Mouse (Mus musculus) bone marrow, adult 2 months (tissue): ENCODE measurements around the gene Megf11. TPM values are rescaled to one million over a fixed set of nuclear protein-coding genes. Genes with fewer than 3 reads are reported as not detected.

Experiments
- H3K27ac ChIP-seq: fragments of 200-500 bp; 2 replicates; pipeline ENCODE4 v1.5.1; 2012; ENCODE audit warnings: low read depth, mild to moderate bottlenecking, control low read depth, inconsistent platforms, low read length; ENCODE audit not compliant: control insufficient read depth, poor library complexity, insufficient read depth
- H3K4me1 ChIP-seq: fragments of 200-500 bp; 2 replicates; pipeline ENCODE4 v1.6.1; 2011; ENCODE audit warnings: low read length; ENCODE audit not compliant: control insufficient read depth, insufficient read depth
- H3K4me3 ChIP-seq: fragments of 200-500 bp; replicated peaks from 2 replicates; pipeline ENCODE3; 2011; ENCODE audit warnings: mild to moderate bottlenecking, low read depth, low read length, control low read depth; ENCODE audit not compliant: control insufficient read depth
- CTCF ChIP-seq: fragments of 200-500 bp; IDR thresholded peaks from 2 replicates; pipeline ENCODE4 v1.5.1; 2011; ENCODE audit warnings: low read length, control low read depth; ENCODE audit not compliant: control insufficient read depth, insufficient read depth
- POLR2A ChIP-seq: fragments of 200-500 bp; IDR thresholded peaks from 2 replicates; pipeline ENCODE4 v1.6.1; 2011; ENCODE audit warnings: low read depth, mild to moderate bottlenecking, control low read depth, low read length, borderline replicate concordance; ENCODE audit not compliant: control insufficient read depth
- WGBS: fragments of 180-500 bp; shearing (Covaris S2); methylation state at CpG from one replicate; pipeline ENCODE4 v1.1.7; 2018; 5-methylcytosine and 5-hydroxymethylcytosine counted together
- polyA plus RNA-seq: library from polyadenylated mRNA; stranded (reverse); fragments of >200 nt; gene quantifications from 2 replicates; pipeline ENCODE4 v1.2.4, GENCODE M21; 2011; ENCODE audit warnings: low replicate concordance; ENCODE audit not compliant: missing spikeins, insufficient read depth, insufficient read length

Megf11 gene
- polyA plus RNA-seq, 1 experiment, result not detected

DNA sequence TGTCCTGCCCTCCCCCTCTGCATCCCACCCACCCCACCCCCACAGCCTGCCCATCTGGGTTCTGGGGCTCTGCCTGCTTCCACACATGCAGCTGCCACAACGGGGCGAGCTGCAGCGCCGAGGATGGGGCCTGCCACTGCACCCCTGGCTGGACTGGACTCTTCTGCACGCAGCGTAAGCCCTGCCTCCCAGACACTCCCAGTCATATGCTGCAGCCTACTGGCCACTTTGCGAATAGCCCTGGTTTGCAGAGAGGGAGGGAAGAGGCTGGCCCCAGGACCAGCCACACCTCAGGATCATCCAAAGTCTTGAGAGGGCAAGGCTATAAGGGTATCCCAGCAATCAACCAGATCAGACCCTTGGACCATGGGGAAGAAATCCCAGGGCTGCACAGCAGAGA is 305.8 kb downstream of the Megf11 start:
- TF ChIP-seq POLR2A (no peak), CTCF (peak; percentile 64)
- no peak overlapping the region for H3K27ac ChIP-seq
- no peak overlapping the region for H3K4me3 ChIP-seq
- H3K4me1 ChIP-seq, result no peaks in the 10 kb centered on the region
- WGBS, result 16% methylated on average over 7 of the region's 7 CpGs

DNA sequence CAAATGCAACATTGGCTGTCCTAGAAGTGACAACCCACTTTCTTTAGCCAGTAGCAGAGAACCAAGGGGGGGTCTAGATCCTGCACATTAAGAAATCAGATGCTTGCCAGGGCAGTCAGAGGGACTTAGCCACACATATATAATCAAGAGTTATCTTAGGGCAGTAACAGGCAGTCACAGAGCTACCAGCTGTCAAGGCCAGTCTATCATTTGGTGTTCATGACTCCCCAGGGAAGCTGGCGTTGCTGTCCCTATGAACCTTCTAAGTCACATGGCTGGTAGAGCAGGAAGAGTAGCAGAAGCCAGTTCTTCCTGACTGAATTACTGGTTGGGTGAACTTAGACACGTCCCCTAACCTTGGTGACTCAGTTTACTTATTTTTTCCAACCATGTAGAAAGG is 307.7 kb downstream of the Megf11 start:
- Histone ChIP-seq H3K27ac (no peak overlapping the region), H3K4me3 (no peak overlapping the region), H3K4me1 (no peaks in the 10 kb centered on the region)
- no peak for TF ChIP-seq CTCF
- TF ChIP-seq POLR2A, result no peak
- 67% methylated on average over 2 of the region's 2 CpGs for WGBS

DNA sequence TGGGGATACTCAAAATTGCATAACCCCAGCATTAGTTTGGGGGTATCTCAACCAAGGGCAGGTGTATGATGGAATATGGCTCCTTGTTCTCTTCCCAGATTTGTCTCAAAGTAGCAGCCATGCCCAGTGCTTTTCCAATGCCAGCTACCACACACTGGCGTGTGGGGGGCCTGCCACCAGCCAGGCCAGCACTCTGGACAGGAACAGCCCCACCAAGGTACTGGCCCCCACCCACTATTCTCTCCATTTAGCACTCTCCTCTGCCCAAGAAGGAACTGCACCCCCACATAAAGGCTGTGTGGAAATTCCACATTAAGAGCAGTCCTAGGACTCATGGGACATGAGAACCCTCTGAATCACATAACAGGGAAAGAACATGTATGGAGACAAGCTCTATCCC is 309.8 kb downstream of the Megf11 start:
- WGBS, result 68% methylated on average over 1 of the region's 1 CpGs
- Histone ChIP-seq H3K4me1 (no peaks in the 10 kb centered on the region), H3K27ac (no peak overlapping the region), H3K4me3 (no peak overlapping the region)
- no peak for TF ChIP-seq CTCF

DNA sequence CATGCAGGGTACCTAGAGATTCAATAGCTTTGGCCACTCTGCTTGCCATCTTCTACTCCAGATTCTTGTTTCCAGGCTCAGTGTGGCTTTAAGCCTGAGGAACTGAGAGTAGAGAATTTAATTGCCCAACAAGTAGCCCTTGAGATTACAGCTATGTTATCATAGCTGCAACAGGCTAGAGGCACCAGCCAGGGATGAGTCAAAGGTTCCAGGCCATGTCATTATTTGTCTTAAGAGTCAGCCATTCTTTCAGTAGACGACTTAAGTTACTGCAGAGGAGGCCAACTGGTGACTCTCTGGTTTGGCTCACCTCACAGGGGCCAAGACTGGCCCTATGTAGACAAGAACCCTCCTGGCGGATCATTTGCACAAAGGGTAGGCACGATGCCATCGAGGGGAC is 311.0 kb downstream of the Megf11 start:
- WGBS, result 78% methylated on average over 4 of the region's 4 CpGs
- no peak overlapping the region for H3K27ac ChIP-seq

DNA sequence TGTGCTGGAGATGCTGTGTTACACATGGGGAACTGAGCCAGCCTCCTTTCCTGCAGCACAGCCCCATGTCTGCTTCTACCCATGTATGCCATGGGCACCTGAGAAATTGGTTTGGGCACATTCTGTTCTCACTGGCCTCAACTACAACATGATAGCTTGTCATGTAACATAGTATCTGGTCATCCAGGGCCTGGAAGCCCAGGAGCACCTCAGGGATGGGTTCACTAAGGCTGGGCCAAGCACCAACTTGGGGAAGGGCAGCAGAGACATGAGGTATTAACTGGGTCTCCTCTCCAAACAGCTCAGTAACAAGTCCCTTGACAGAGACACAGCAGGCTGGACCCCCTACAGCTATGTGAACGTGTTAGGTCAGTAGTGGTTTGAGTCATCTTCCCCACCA is 311.6 kb downstream of the Megf11 start:
- Histone ChIP-seq H3K4me1 (no peaks in the 10 kb centered on the region), H3K27ac (no peak overlapping the region), H3K4me3 (no peak overlapping the region)
- TF ChIP-seq POLR2A, result no peak
- no peak for TF ChIP-seq CTCF
- WGBS, result 76% methylated on average over 1 of the region's 1 CpGs

More for the DNA sequence above, 311.0 kb downstream of the Megf11 start:
- H3K4me1 ChIP-seq, result no peaks in the 10 kb centered on the region
- TF ChIP-seq POLR2A (no peak), CTCF (no peak)
- no peak overlapping the region for H3K4me3 ChIP-seq

DNA sequence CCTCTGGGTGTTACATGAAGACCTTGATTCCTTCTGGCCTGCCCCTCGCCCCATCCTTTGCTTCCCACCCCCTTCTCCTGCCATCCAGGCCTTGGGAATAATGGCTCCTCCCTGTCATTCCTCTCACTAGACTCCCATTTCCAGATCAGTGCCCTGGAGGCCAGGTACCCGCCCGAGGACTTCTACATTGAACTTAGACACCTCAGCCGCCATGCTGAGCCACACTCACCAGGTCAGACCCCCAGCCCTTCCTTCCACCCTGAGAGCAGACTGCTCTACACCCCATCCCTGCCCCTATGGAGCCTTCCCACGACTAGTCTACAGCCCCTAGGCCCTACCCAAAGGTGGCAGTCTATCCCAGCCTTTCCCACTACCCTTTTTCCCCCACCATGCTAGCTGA is 312.3 kb downstream of the Megf11 start:
- H3K27ac ChIP-seq, result no peak overlapping the region
- 87% methylated on average over 5 of the region's 5 CpGs for WGBS
- TF ChIP-seq CTCF, result no peak
- TF ChIP-seq POLR2A, result no peak
- H3K4me1 ChIP-seq, result no peaks in the 10 kb centered on the region; the same call in 1 of the 2 replicates
- no peak overlapping the region for H3K4me3 ChIP-seq

DNA sequence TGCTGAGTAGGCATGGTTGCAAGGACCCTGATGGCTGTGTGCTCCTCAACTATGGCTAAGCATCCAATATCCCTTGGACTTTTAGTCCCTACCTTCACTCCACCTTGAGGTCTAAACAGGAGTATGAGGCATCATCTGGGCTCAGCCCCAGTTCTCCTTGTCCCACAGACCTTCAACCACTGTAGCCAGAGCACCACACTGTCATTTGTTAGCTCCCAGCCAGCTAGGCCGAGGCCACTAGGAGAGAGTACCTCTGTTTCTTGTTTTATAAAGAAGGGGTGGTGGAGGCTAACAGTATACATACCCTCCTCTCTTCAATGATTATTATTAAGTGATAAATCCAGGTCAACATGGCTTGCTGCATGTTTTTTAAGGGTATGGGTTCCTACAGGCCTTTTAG is 313.2 kb downstream of the Megf11 start:
- Histone ChIP-seq H3K4me1 (no peaks in the 10 kb centered on the region; the same call in 1 of the 2 replicates), H3K27ac (no peak overlapping the region), H3K4me3 (no peak overlapping the region)
- no peak for TF ChIP-seq CTCF
- 91% methylated on average over 1 of the region's 1 CpGs for WGBS

DNA sequence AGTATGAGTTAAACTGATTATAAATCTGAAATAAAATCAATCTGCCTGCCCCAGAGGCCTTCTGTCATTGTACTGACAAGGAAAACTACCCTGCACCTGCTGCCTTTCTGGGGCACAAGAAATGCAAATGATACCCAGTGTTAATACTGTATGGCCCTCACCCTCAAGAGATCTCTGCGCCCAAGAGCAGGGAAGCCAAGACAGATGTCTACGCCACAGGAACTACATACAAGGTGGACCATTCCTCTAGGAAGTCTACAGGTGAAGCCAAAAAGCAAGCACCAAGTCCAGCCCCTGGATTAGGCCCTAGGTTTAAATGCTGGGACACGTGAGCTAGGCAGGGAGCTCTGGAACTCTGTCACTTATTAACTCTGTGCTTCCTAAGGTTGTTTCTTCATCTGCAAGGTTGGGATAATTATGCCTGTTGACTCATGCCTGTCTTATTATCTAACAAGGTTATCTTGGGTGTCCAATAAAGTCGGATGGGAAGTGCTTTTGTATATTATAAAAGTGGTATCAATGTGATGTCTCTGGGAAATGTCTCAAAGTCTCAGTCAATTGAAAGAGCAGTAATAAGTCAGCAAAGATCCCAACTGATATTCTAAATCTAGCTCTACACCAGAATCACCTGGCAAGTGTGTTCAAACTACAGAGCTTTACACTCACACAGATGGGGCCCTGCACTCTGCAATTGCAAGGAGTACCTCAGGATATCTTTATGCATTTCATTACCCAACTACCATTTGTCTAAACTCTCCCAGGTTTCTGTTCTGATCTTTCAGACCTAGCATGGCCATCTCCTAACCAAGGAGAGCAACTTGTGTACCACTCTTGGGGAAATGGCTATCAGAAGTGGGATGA is 315.3 kb downstream of the Megf11 start:
- 84% methylated on average over 4 of the region's 4 CpGs for WGBS
- TF ChIP-seq CTCF (no peak), POLR2A (no peak)
- Histone ChIP-seq H3K27ac (no peak overlapping the region), H3K4me3 (no peak overlapping the region), H3K4me1 (no peaks in the 10 kb centered on the region; the same call in 1 of the 2 replicates)

DNA sequence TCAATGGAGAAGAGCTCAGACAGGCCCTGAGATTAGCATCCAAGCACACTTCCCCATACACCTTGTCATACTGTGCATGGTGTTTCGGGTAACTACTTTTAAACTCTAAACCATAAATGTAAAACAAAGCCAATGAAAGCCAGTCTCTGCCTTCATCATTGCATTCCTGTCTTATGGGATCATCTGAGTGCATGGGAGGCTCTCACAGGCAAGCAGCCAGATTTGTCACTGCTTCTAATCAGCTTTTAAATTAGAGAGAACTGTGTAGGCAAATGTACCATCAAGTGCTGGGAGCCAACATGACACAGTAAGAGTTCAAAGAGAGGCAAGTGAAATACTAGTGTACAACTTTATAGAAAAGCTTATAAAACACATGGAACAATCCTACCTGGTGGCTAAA is 316.2 kb downstream of the Megf11 start:
- Histone ChIP-seq H3K4me1 (no peaks in the 10 kb centered on the region; the same call in 1 of the 2 replicates), H3K27ac (no peak overlapping the region), H3K4me3 (no peak overlapping the region)
- WGBS, result 74% methylated on average over 1 of the region's 1 CpGs
- TF ChIP-seq CTCF, result no peak
- no peak for TF ChIP-seq POLR2A
